Mouse (Mus musculus) heart, postnatal 10 days (tissue): Measurements from ENCODE around the gene Hnrnpa3. TPM values are rescaled to one million over a fixed set of nuclear protein-coding genes. Genes with fewer than 3 reads are reported as not detected.

Source experiments
- DNase-seq, 2 experiments: peaks; one replicate each; pipeline ENCODE4 v3.0.0; 2021
- intact Hi-C: fragments of 180-260 bp; cut with DNase I; formaldehyde crosslinking; loops from one replicate; pipeline ENCODE4 v1.15.1; 2025
- microRNA-seq, 2 experiments: library from miRNA; unstranded; fragments of <30 nt; microRNA quantifications; one replicate each; pipeline ENCODE4 v1.2.0; 2022
- total RNA-seq, 2 experiments: library from RNA; stranded (reverse); gene quantifications; 2 replicates each; pipeline ENCODE4 v1.2.3; 2021

Hnrnpa3 gene
- total RNA-seq, 2 experiments from 2014 or later, result 336 to 360 TPM

- peak in 1 of 2 experiments; percentile 21 for DNase-seq
- intact Hi-C loops, result no loop called here
Observed at GRCm38 (mm10) chr2:75698007-75698406, 38.9 kb downstream of the Hnrnpa3 start.

- no peak for DNase-seq
- intact Hi-C loops, result no loop called here
Observed at GRCm38 (mm10) chr2:75698874-75699273, 39.8 kb downstream of the Hnrnpa3 start.

- no peak for DNase-seq
- intact Hi-C loops, result no loop called here
Observed at GRCm38 (mm10) chr2:75700543-75700942, 41.5 kb downstream of the Hnrnpa3 start.

DNA sequence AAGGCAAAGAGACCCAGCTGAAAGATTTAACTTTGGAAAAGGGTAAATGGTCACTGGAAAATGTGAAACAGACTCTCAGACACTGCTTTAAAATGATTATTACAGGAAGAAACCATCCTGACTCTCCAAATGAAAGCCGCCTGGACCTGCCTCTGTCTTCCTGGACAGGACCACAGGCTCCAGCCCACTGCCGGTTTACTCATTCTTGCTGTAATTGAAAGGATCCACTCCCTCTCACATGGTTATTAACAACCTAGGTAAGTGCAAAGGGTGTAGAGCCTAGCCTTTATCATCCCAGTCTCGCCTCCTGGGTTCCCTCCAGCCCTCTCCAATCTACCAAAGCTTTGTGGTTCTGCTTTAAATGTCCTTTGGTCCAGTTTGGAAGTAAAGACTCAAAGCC, 42.1 kb downstream of the Hnrnpa3 start:
- intact Hi-C loops, result no loop called here
- DNase-seq, result no peak

DNA sequence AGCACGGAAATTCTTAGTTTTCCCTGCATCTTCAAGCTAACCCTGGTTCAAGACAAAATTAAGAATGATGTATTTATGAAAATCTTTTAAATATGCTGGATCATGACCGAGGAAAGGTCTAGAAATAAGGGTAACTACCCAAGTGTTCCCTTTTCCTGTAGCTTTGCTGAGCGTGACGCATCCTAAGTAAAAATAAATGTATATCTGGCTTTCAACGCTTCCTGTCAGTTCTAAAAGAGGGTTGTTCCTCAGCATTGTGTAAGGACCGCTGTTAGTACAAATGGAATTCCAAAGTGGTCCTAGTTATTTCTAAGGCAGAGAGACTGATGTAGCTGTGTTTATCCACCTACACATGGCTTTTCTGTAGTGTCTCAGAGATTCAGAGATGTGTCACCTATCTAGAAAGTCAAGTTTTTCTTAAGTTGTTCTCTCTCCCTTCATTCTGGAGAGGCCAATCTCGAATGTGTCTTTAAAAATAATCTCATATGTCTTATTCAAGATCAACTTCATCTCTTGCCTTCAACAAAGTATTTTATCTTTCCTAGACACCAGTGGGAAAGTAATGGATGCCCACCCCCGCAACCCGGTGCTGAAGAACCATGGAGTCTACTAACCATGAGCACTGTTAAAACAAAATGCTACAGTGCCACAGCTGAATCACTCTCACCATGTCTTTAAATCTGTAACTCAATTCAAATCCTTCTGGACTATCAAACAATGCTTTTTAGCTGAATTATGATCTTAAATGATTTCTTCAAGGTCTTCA, 42.9 kb downstream of the Hnrnpa3 start:
- intact Hi-C loops, result loop anchor here (2.0 kb wide), 3 partner anchors 17 to 89 kb away; no protein-coding TSS in a partner anchor
- DNase-seq, result peak in 1 of 2 experiments; percentile 15

DNA sequence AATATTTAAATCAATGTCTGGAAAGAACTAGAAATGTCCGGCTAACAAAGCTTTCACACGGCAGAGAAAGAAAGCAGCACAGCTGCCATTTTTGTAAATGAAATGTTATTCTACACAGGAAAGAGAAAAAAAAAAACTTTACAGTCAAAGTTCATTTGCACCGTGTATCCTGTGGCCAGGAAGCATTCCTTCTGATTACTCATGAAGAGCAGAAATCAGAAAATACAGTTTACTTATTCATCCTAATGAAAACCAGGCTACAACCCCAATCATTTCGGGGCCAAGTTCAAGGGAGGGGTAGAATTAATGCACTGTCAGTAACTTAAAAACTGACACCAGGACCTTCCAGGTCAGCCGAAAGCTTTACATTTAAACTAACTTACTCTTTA, 43.5 kb downstream of the Hnrnpa3 start:
- DNase-seq, result peak in 1 of 2 experiments; percentile 19
- intact Hi-C loops, result loop anchor here (2.0 kb wide), 3 partner anchors 18 to 90 kb away; no protein-coding TSS in a partner anchor

DNA sequence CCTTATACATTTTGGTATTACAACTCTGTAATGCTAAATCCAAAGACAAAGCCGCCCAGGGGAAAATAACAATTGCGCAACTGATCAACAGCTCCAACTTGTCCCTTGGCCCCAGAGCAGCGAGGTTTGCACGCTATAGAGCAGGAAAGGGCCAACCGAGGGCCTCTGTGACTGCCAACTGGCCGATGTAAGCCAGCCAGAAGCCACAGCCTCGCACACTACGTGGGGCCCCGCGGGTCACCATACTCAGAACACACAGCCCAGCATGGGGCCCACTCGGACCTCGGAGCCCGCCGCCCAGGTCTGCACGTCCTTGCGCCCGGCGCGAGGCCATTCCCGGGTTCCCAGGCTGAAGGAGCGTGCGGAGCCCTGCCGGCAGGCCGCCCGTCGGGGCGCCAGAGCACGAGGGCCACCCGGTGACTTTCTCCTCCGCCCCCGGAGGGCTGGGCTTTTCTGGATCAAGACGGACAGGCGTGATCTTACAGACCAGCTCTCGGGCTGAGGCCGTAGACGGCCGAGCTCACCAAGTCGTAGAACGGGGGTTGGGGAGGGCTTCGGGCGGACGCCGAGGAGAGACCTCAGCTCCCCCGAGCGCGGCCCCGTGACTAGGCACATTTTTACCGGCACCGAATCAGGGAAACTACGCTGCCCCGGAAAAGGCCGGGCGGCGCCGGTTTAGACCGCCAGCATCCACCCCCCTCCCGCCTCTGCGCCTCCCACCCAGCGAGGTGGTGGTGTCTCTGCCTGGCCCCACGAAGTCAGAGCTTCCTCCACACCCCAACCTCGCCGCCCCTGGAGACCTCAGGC, 44.5 kb downstream of the Hnrnpa3 start:
- intact Hi-C loops, result loop anchor here (2.0 kb wide), 4 partner anchors 19 to 91 kb away; no protein-coding TSS in a partner anchor
- peak; percentile 96 to 98 for DNase-seq

DNA sequence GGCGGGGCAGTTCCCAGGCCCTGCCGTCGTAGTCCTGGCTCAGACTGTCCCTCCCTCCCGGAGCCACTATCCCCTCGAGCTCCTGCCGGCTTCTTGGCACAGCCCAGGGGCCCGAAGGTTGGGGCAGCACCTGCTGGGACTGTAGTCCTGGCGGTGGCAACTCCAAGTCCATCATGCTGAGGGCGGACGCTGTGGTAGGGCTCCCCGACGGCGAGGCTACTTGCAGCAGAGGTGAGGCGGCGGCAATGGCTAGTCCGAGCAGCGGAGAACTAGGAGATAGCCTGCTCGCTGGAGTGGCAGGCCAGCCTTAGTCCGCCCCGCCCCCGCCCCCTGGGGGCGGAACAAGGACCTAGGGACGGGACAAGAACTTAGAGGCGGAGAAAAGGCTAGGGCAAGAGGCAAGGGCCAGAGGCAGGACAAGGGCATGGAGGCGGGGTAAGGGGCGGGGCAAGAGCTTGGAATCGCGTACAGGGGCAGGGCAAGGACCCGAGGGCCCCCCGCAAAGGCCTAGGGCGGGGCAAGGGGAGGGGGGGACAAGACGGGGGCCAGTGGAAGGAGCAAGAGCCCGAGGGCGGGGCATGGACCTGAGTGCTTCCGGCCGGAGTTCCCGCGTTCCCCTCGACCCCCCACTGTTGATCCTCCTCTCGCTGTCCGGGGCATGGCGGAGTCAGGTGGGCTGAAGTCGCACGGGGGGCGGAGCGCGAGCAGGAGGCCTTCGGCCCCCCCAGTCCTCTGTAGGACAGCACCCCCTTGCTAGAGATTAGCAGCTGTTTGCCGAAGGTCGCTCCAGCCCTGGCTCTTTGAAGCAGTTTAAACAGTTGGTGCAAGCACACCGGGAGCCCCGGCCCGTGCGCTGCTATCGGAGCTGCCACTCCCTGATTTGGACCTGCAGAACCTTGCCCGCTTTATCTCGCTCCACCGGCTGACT, 45.4 kb downstream of the Hnrnpa3 start, which contains the start of gene Nfe2l2:
Nfe2l2 (minus strand) TSS at position 408 of the 928 bp plus-strand sequence.
- intact Hi-C loops, result loop anchor here (2.0 kb wide), 1 partner anchor 44 kb away; no protein-coding TSS in a partner anchor

GRCm38 (mm10) chr2:75705162-75705752, 46.2 kb downstream of the Hnrnpa3 start:
- intact Hi-C loops, result loop anchor here (2.0 kb wide), 1 partner anchor 44 kb away; no protein-coding TSS in a partner anchor
- peak in 1 of 2 experiments; percentile 77 for DNase-seq

More for the DNA sequence above, 45.4 kb downstream of the Hnrnpa3 start, which contains the start of gene Nfe2l2:
- peak; percentile 99 for DNase-seq

GRCm38 (mm10) chr2:75706435-75706834, 47.4 kb downstream of the Hnrnpa3 start:
- intact Hi-C loops, result no loop called here
- DNase-seq, result no peak

DNA sequence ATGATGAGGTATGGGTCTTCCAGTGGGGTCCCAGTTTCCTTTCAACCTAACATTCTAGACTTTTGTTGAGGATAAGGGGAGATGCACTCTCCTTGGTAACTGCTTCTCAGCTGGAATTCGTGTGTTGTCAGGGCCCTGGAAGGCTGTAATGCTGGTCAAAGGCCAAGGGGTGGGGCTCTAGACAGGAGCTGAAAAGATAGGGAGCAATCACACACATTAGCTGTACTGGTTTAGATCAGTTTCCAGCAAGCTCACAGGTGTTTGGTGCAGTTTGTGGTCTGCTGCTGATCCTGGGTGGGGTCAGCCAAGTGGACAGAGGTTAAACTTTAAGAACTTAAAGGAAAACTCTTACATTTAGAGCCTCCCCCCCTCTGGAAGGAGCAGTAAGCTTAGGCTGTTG, 48.4 kb downstream of the Hnrnpa3 start:
- DNase-seq, result no peak
- intact Hi-C loops, result no loop called here

GRCm38 (mm10) chr2:75713083-75713482, 54.0 kb downstream of the Hnrnpa3 start:
- no peak for DNase-seq
- intact Hi-C loops, result no loop called here

DNA sequence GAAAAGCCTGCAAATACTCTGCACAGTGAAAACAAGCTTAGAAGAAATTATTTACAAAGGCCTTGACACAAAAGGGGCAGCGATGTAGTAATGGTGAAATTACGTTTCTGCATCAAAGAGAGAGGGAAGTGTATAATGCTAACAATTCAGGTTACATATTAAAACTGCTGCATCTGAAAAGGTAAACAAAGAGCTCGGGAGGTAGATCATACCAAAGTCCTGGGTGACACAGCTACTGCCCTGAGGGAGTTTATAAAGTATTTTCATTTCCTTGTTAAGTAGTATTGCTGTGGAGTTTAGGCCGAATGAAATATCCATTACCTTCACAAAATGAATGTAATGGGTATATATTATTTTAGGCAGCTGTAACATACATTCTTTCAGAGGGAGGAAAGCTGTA, 55.7 kb downstream of the Hnrnpa3 start:
- intact Hi-C loops, result no loop called here

DNA sequence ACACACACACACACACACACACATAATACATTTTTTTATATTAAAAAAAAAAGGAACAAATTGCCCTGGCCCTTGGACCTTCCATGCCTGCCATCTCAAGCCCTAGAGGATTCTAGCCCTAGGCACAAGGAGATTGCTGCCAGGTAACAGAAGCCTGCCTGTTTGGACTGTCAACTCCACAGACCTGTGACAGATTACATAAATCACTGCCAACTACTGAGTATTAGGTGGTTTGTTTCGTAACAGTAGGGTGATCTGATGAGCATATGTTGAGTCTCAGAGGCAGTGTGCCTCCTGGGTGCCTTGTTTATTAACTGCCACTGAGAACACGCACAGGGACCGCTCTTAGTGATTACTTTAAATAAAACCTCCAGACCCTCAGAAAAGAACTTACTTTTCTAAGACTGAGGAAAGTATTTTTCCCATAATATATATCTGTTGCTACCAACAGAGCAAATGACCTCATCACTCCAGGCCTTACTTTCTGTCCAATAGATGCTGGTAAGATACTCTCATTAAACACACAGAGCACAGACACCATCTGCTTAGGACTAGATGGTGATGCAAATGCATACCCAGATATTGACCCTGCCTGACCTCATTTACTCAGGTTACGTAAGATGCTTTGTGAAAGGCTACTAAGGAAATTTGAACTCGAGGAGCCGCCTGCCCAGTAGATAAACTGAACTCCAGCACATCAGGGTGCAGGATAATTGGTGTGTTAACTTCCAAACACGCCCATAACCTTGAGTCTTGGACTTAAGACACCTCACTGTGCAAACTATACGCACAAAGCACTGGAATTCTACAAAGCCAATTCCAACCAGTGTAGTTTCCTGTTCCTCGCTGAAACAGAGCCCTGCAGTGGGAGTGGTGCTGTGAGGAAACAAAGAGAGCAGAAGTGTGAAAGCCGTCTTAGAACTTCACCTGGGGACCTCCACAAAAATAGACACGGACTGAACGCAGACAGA, 57.3 kb downstream of the Hnrnpa3 start:
- intact Hi-C loops, result no loop called here
- no peak for DNase-seq

More for the DNA sequence above, 55.7 kb downstream of the Hnrnpa3 start:
- no peak for DNase-seq

Small RNAs within 50 kb of the gene (microRNA-seq; reads per million reads assigned to microRNA genes)
- gene Gm24574, result 0 reads per million in 2 experiments

Other genes starting within 250 kb of the Hnrnpa3 start
- gene Nfe2l2, start 45.4 kb downstream of the Hnrnpa3 start, total RNA-seq, result 10 to 100 TPM; 63.5 to 64.6 TPM
- 10 to 100 TPM; 44.1 to 44.8 TPM for gene Agps, start 172.9 kb downstream of the Hnrnpa3 start, total RNA-seq